Mouse (Mus musculus): Measurements from ENCODE around the gene Eomes.

The Eomes gene

DNA sequence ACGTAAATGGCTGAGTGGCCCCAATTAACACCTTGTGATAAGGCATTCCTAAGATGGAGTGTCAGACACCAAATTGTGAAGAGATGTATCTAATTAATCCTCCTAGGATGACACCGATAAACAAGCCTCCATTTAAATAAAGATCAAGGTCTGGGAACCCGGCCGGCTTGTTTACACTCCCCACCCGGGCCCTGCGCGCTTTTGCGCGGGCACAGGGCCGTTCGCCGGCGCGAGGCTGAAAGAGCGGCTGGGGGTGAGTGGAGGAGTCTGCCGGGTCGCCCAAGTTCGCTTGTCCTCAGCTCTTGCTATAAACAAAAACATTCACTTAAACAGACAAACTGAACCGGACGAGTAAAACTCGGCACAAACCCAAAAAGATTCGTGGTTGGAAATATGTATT, 9.6 kb downstream of the Eomes start:
- no peak for DNase-seq (ENCODE audit: low read depth in 1 of 2, low spot score in 2 of 2)

DNA sequence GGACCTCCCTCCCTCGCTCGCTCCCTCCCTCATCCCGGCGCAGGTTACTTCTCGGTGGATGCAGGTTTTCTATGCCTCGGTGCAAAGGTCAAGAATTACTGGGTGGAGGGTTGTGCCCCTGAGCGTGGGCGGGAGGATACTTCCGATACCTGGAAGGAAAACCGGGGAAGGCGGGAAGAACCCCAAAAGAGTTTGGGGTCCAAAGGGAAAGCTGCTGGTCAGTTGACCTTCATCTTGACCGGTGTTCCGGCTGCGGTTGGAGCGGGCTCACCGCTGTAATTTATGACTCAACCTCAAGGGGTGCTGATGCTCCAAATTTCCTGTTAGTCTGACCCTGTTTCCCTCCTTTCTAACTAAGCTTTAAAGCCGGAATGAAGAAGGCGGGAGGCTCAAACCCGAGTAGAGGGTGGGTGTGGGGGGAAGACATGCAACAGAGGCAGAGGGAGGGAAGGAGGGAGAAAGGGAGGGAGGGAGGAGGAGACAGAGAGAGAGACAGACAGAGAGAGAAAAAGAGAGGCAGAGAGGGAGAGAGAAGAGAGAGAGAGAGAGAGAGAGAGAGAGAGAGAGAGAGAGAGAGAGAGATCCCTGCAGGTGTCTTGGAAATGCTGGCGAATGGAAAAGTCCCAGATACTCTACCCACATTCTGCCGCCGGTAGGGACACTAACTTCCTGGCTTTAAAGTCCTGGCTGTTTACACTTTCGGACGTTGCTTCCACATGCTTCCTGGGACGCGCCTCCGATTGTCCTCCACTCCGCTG, 10.3 kb downstream of the Eomes start:
- no peak for DNase-seq (ENCODE audit: low read depth in 1 of 2, low spot score in 2 of 2)

DNA sequence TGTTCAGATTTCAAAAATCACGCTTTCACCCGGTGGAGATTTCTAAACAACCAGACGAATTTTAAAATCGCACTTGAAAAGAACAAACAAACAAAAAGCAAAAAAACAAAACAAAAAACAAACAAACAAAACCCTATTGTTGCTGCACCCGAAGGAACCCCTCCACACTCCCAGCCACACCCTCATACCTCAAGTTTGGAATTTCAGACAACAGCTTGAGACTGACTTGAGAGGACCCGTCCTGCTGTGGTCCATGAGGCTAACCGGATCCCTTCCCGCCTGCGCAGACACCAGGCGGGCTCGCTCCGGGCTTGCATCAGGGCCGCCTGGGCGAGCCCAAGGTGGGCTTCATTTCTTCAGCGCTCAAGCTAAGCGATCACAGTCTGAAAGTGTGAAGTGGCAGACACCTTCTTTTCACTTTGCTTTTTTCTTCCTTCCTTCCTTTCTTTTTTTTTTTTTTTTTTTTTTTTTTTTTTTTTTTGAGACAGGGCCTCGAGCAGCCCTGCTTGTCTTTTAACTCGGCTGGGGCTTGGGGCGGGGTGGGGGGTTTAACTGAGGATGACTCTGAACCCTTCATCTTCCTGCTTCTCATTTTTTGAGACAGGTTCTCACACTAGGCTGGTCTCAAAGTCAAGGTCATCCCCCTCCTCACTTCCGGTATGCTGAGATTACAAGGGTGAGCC, 11.0 kb downstream of the Eomes start:
- no peak for DNase-seq (ENCODE audit: low read depth in 1 of 2, low spot score in 2 of 2)

DNA sequence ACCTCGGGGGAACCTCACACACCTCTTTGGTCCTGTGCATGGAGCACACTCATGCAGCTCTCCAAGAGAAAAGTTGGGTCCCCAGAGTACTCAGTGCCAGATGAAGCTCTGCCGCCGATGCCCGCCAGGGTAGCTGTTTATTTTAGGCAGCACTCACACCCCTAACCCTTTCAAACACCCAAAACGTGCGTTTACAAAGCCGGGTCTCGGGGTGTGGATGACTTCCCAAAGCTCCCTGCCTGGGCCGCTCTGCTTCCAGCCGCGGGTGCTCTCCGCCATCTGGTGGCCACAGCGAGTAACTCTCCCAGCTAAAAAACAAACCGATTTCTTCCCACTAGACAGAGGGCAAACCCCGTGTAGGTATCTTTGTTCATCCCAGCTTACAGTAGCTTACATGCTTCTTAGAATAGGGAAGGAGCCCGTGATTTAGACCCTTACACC, 11.6 kb downstream of the Eomes start:
- DNase-seq (ENCODE audit: low read depth in 1 of 2, low spot score in 2 of 2) = peak in 1 of 2 experiments; percentile 37

DNA sequence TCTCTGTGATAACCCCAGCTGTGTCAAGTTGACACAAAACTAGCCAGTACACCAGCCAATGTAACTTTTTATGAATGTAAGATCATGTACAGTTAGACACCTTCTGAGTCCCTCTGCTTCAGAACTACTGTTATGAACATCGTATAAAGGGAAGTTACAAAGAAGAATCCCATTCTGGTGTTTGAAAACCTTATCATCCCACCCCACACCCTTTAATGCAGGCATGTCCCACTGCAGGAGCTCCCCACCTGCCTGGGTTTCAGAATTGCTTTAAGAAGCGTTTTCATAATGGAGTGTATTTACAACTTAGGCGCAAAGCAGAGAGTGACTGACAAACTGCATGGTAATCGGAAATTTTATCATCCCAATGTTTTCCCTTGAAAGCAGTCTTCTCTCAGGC, 13.2 kb downstream of the Eomes start:
- DNase-seq (ENCODE audit: low read depth in 1 of 2, low spot score in 2 of 2) = no peak

DNA sequence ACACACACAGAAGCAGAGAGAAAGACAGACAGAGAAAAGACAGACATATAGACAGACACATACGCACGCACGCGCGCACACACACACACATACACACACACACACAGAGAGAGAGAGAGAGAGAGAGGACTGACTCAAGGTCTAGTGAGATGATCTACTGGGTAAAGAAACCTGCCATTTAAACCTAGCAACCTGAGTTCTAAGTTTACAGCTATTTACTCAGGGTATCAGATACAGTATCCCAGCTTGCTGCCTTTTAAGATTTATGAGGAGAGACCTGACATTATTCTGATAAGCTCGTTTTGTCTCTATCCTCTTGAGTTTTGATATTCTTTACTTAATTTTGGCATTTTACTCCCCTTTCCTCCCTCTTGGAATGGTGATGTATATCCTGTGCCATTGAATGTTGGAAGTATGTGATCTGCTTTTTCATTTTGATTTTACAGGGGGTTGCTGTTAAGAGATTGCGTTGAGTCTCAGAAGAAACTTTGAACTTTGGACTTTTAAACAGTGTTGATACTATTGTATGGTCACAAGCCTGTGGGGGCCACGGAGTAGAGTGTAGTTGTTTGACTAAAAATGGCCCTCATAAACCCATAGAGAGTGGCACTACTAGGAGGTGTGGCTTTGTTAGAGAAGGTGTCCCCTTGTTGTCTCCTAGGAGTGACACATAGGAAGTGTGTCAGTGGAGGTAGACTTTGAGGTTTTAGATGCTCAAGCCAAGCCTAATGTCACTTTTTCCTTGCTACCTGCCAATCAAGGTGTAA, 15.1 kb downstream of the Eomes start:
- DNase-seq (ENCODE audit: low read depth in 1 of 2, low spot score in 2 of 2) = no peak

DNA sequence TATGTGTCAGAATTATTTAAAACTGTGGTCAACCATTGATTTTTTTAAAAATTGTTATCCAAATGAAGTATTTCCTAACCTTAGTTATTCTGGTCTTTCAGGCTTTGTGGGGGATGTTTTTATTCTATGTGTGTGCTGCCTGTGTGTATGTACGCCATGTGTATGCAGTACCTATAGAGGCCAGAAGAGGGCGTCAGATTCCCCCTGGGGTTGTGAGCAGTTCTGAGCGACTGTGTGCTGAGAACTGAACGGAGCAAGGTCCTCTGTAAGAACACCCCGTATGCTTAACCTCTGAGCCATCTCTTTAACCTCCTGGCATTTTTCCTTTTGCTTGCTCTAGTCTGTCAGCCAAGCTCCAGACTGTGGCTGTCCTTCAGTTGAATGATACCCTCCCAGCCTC, 16.1 kb downstream of the Eomes start:
- no peak for DNase-seq (ENCODE audit: low read depth in 1 of 2, low spot score in 2 of 2)

DNA sequence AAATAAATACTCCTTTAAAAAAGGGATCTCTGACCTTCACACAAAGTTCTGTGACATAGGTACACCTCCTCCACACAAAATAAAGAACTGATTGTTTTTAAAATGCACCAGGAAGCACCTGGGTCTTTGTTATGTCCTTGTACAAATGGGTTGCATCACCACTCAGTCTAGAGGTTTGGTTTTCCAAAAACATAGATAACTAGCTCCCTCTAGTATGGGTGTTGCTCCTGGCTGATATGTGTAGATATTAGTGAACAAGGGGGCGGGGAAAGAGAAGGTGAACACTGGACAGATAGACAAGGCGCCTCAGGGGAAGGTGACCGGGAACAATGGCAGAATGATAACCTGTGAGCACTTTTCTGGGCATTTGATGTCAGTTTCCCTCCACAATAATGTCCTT, 17.9 kb downstream of the Eomes start:
- no peak for DNase-seq (ENCODE audit: low read depth in 1 of 2, low spot score in 2 of 2)

DNA sequence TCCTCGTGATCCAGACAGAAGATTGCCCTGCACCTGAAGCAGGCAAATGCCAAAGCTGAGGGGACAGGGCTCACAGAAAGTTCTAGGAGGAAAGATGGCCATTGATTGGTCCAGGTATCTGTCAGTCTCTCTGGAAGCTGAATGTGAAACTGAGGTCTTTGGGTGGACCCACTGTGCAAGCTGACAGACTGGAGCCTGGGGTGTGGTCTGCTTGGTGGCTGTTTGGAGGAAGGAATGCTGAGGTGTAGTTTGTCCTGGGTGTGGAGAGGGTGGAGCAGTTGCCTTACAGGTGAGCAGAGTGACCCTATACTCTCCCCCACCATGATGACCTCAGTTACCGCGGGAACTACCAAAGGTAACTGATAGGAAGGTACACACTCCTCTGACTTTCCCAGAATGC, 18.9 kb downstream of the Eomes start:
- DNase-seq (ENCODE audit: low read depth in 1 of 2, low spot score in 2 of 2) = no peak

DNA sequence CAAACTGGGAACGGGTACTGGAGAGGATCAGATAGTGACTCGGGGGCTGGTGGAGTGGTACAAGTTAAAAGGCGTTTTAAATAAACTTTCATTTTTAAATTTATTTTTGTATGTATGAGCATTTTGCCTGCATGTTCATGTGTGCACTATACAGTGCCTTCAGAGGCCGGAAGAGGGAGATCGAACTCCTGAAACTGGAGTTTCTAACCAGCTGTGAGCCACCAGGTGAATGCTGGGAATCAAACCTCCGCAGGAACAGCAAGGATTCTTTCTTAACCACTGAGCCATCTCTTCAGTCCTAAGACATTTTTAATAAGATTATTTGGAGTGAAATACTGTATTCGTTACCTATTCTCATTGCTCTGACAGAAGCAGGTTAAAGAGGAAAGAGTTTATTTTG, 20.0 kb downstream of the Eomes start:
- DNase-seq (ENCODE audit: low read depth in 1 of 2, low spot score in 2 of 2) = no peak

DNA sequence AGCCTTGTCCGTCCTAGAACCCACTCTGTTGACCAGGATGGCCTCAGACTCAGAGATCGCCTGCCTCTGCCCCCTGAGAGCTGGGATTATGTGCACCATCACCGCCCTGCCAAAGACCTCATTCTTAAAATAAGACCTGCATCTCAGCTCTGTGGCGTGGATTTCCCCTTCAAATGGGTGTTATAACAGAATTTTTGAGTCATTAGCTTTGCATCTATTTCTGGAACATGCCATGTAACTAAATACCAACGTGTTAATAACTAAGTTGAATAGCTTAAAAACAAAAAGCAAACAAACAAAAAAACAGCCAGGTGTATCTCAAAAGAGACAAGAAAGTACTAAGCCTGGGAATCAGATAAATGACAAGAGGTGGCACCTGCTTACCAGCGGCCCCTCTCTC, 23.0 kb downstream of the Eomes start:
- no peak for DNase-seq (ENCODE audit: low read depth in 1 of 2, low spot score in 2 of 2)

DNA sequence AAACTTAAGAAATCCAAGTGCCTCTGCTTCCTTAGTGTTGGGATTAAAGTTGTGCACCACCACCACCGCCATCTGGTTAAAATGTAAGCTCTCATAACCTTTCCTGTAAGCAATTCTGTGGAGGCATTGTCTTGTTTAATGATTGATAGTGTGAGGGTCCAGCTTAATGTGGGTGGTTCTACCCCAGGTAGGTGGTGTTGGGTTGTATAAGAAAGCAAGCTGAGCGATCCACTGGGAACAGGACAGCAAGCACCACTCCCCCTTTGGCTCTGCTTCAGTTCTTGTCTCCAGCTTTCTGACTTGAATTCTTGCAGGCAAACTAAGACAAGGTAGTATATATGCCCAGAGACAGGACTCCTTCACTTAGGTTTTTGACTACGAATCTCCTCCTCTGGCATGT, 26.6 kb downstream of the Eomes start:
- DNase-seq (ENCODE audit: low read depth in 1 of 2, low spot score in 2 of 2) = no peak

DNA sequence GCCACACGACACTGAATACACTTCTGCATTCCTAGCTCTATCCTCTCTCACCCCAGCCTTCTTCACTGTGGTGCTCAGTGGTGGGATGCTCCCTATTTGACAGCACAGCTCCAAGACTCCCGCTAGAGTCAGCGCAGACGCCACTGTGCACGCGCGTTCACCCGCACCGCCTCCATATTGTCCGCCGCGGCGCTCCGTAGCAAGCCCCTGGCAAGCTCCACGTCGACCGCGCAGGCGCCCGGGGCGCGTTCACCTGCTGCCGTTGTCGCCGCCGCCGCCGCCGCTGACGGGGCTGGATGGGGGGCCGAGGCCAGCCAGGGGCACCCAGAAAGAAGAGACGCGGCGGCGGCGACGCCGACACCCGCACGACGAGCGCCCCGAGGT, 28.0 kb downstream of the Eomes start, which contains the start of gene Golga4:
Gene Golga4 (plus strand): TSS at position 248 of the 384 bp plus-strand sequence.
- peak in 1 of 2 experiments; percentile 32 for DNase-seq (ENCODE audit: low read depth in 1 of 2, low spot score in 2 of 2)

DNA sequence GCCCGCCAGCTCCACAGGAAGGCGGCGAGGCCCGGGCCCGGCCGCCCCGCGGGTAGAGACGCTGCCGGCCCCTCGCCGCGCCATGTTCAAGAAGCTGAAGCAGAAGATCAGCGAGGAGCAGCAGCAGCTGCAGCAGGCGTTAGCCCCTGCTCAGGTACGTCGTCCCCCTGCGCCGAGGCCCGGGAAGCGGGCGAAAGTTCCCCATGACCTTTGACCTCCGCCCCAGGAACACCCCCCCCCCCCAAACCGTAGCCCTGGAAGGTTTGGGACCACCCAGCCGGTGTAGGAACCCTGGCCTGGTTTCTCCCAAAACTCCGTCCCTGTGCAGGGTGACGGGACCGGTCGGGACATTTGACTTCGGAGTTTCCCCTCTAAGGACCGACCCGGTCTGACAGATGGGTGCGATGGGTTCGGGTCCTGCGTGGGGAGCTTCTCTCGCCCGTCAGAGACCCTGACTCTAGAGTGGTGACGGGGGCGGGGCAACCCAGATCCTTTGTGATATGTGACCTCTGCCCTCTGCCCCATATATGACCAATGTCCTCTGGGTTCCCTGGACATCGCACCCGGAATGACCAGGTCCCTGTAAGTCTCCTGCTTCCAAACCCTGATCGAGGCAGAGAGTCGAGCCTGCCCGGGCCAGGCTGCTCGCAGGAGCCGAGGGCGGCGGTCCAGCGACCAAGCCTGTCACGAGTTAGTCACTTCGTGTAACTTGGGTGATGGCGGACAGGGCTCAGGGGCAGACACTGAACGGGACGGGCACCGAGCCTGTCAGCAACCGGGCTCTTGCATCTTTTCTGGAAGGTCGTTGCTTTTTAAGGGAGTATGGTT, 28.6 kb downstream of the Eomes start:
- peak in 1 of 2 experiments; percentile 13 for DNase-seq (ENCODE audit: low read depth in 1 of 2, low spot score in 2 of 2)

DNA sequence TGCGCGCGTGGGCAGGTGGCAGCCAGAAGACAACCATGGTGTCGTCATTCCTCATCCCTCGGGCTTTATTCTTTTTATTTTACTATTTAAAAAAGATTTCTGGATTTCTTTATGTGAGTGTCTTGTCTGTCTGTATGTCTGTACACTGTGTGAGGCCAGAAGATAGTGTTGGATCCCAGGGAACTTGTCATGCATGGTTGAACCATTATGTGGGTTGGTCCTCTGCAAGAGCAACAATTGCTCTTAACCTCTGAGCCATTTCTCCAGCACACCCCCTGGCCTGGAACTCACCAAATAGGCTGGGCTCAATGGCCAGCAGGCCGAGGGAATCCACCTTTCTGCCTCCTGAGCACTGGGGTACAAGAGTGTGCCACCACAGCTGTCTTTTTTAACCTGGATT, 29.5 kb downstream of the Eomes start:
- DNase-seq (ENCODE audit: low read depth in 1 of 2, low spot score in 2 of 2) = no peak

DNA sequence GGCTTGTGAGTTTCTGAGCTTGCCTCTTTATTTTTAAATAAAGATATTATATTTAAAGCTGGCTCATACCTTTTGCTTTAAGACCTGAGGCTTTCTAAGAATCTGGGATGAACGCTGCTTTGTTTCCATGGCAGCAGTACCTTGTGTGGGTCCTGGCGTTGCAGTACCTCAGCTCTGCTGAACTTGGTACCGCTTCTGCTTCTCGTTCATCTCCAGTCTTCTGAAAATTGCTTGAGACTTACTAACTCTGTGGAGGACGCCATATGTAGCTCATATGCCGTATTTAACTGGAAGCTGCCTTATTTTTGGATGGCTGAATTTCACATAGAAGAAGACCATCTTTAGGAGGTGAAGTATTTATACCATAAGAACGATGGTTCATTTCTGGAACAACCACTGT, 30.6 kb downstream of the Eomes start:
- no peak for DNase-seq (ENCODE audit: low read depth in 1 of 2, low spot score in 2 of 2)

DNA sequence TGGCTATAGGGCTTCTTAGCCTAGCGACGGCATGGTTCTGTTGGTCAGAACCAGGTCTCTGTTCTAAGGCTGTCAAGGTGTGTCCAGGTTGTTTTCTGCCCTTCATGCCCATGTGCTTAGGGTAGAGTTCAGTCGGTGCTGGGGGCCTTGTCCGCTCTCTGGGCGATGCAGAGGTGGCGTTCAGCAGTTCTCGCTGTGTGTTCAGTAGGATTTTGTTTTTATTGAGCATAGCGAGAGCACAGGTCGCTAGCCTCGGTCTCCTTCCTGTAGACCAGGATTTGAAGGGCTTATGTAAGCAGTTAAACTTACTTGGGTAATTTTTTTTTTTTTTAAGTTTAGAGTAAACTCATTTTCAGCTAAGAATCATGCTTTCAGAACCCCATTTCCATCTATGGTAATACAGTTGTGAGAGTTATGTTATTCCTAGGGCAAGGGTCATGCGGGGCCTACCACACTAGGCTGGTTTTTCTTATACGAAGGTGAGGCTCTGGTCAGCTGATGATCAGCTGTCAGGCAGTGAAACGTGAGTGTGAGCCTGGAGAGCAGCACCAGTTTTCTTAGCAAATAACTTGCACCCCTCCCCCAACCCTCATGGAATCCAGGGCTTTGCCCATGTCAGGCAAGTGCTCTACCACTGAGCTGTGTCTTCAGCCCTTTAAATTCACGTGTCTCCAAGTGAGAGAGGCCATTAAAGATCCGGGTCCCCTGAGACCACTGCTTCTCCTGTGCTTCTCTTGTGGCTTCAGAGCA, 33.1 kb downstream of the Eomes start:
- DNase-seq (ENCODE audit: low read depth in 1 of 2, low spot score in 2 of 2) = no peak

DNA sequence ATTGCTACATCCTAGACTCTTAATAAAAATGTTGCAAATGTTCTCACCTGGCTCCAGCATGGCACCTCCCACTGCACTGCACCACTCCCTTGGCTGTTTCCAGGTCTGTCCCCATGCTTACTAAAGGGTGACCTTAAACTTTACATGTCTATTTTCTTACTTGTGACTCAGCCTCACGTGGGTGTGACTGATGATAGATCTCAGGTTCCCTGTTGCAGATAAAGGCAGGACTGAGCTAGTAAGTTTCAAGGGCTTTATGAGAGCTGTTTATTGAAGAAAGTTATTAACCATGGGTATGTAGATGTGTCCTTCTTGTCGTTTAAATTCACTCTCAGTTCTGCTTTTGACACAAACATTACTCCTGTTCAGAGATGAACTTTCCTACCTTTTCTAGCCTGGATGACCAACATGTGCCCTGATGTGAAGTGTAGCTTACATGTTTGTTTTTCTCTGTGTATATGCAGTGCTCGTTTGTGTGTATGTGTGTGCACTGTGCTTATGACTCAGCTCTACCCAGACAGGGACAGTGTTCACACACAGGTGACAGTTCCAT, 34.7 kb downstream of the Eomes start:
- no peak for DNase-seq (ENCODE audit: low read depth in 1 of 2, low spot score in 2 of 2)

DNA sequence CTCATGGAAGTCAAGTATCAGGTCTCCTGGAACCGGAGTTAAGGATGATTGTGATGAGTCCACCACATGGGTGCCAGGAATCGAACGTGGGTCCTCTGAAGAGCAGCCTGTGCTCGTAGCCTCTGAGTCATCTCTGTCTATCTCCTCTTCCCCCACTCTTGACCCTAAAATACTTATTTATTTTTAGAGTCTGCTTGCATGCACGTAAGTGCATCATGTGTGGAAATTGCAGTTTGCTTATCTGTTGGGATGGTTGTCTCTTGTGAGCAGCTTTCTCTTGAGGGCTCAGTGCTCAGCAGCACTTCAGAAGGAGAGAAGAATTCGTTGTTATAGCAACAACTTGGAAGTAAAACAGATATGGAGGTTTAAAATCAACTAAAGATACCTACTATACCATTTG, 37.5 kb downstream of the Eomes start:
- no peak for DNase-seq (ENCODE audit: low read depth in 1 of 2, low spot score in 2 of 2)

DNA sequence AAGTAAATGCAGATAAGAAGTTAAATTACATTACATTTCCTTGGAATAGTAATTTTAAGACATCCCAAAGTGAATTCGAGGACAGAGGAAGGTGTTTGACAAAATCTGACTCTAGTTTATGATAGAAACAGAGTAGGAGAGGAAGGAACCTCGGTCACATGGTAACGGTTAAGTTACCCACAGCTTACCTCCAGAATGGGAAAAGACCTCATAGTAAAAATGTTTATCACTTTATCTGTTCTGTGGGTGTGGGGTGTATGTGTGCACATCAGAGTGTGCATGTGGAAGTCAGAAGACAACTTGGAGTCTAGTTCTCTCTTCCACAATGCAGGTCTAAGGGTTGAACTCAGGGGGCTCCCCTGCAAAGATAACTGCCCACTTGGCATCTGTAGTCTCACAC, 38.1 kb downstream of the Eomes start:
- DNase-seq (ENCODE audit: low read depth in 1 of 2, low spot score in 2 of 2) = no peak
